Mouse (Mus musculus) erythroblast, embryonic 14.5 days (primary cell): ENCODE measurements around the gene Hdac1.

ENCODE experiments used
- GATA1 ChIP-seq: IDR thresholded peaks from 2 replicates; pipeline ENCODE4 v1.6.1; 2012; ENCODE audit warnings: low read length, inconsistent platforms, mixed read lengths
- TAL1 ChIP-seq: IDR thresholded peaks from 3 replicates; pipeline ENCODE4 v1.6.1; 2012; ENCODE audit warnings: low read length, inconsistent platforms, mixed read lengths

DNA sequence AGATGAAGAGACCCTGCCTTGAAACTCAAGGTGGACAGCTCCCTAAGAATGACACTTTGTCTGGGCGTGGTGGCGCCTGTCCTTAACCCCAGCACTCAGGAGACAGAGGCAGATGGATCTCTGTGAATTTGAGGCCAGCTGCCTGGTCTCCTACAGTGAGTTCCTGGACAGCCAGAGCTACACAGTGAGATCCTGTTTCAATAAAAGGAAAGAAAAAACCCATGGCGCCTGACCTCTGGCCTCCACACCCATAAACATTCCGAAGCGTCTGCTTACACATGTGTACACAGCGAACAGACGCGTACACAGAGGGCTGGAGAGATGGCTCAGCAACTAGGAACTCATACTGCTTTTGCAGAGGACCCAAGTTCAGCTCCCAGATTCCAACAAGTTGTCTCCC lies 21.2 kb upstream of the Hdac1 start:
- TF ChIP-seq GATA1 = no peak
- TF ChIP-seq TAL1 = no peak
